Mouse (Mus musculus) testis, adult 2 months (tissue): ENCODE measurements around the gene Ntn4. TPM values are rescaled to one million over a fixed set of nuclear protein-coding genes. Genes with fewer than 3 reads are reported as not detected.
A peak's percentile ranks its signal among the peaks of the same experiment; 100 is the strongest.

Source experiments
- H3K27ac ChIP-seq: fragments of 200-500 bp; 2 replicates; pipeline ENCODE4 v1.5.1; 2012; ENCODE audit warnings: low read depth, low read length; ENCODE audit not compliant: control insufficient read depth, insufficient read depth
- H3K27me3 ChIP-seq: fragments of 200-500 bp; 2 replicates; pipeline ENCODE4 v1.6.1; 2012; ENCODE audit warnings: mild to moderate bottlenecking, low read length, moderate library complexity; ENCODE audit not compliant: control insufficient read depth, insufficient read depth
- H3K36me3 ChIP-seq: fragments of 200-500 bp; 2 replicates; pipeline ENCODE4 v1.6.1; 2012; ENCODE audit warnings: mild to moderate bottlenecking, low read length; ENCODE audit not compliant: control insufficient read depth, insufficient read depth
- H3K4me1 ChIP-seq: fragments of 200-500 bp; 2 replicates; pipeline ENCODE4 v1.6.1; 2012; ENCODE audit warnings: low read length; ENCODE audit not compliant: control insufficient read depth, insufficient read depth
- H3K4me3 ChIP-seq: fragments of 200-500 bp; 2 replicates; pipeline ENCODE4 v1.5.1; 2012; ENCODE audit warnings: low read depth, mild to moderate bottlenecking, low read length, moderate library complexity, mixed read lengths; ENCODE audit not compliant: control insufficient read depth
- CTCF ChIP-seq: fragments of 200-500 bp; IDR thresholded peaks from 2 replicates; pipeline ENCODE4 v1.5.1; 2012; ENCODE audit warnings: low read depth, mild to moderate bottlenecking, inconsistent platforms, low read length, moderate library complexity; ENCODE audit not compliant: control insufficient read depth, insufficient read depth, insufficient replicate concordance
- POLR2A ChIP-seq: fragments of 200-500 bp; IDR thresholded peaks from 2 replicates; pipeline ENCODE4 v1.6.1; 2012; ENCODE audit warnings: low read depth, mild to moderate bottlenecking, inconsistent platforms, low read length, moderate library complexity; ENCODE audit not compliant: control insufficient read depth
- polyA plus RNA-seq: library from polyadenylated mRNA; depleted of rRNA; stranded (reverse); fragments of >200 nt; gene quantifications from 2 replicates; pipeline ENCODE4 v1.2.3, GENCODE M21; 2012

The Ntn4 gene
- polyA plus RNA-seq, 1 experiment, result 3.2 TPM

DNA sequence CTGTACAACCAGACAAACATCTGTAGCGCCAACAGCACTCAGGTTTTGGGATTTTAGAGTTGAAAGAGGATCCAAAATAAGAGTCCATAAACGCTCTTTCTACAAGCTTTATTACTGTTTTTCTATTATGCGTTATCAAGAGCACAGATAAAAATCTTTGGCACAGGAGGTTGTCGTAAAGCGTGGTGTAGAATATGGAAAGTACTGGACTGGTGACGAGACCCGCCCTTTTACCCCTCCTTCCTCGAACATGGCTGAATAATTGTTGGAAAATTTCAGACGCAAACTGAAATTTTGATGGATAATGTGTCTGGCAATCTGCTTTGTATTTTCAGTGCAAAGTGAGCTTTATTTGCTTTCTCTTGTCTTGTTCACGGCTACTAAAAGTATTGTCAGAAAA, 16.3 kb upstream of the Ntn4 start:
- no peak overlapping the region for H3K27ac ChIP-seq
- no peak overlapping the region for H3K4me3 ChIP-seq
- H3K36me3 ChIP-seq, result no peaks in the 10 kb centered on the region
- H3K4me1 ChIP-seq, result no peaks in the 10 kb centered on the region
- no peak for TF ChIP-seq POLR2A
- TF ChIP-seq CTCF, result no peak
- H3K27me3 ChIP-seq, result no peaks in the 10 kb centered on the region

DNA sequence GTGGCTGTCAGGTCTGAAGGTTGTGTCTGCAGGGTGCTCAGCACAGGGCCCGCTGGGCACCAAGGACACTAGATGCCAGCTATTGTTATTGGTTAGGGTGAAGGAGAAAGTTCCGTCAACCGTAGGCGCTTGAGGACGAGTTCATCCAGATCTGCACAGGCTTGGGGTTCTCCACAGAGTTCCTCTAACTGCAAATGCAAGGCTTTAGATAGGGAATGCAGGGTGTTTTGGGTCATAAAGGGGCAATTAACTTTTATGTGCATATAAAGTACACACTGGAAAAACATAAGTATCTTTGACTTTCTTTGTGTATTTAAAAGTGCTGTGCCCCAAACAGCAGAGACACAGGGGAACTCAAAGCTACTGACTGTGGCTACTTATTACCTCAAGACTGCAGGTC, 10.2 kb upstream of the Ntn4 start:
- Histone ChIP-seq H3K4me1 (no peaks in the 10 kb centered on the region), H3K36me3 (no peaks in the 10 kb centered on the region), H3K27me3 (no peaks in the 10 kb centered on the region), H3K27ac (no peak overlapping the region), H3K4me3 (no peak overlapping the region)
- TF ChIP-seq CTCF (no peak), POLR2A (no peak)

DNA sequence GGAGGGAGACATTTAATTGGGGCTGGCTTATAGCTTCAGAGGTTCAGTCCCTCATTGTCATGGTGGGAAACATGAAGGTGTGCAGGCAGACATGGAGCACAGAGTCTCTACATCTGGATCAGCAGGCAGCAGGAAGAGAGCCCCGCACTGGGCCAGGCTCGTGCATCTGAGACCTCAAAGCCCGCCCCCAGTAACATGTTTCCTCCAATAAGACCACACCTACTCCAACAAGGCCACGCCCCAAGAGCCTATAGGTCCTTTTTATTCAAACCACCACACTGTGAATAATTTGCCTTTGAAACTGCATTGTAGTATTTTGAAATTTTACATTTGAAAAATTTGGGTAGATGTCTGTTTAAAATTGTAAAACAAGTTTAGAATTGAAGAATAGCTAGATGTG, 8.4 kb upstream of the Ntn4 start:
- no peak for TF ChIP-seq CTCF
- no peak for TF ChIP-seq POLR2A
- no peaks in the 10 kb centered on the region for H3K4me1 ChIP-seq
- H3K27ac ChIP-seq, result no peak overlapping the region
- H3K36me3 ChIP-seq, result no peaks in the 10 kb centered on the region
- H3K4me3 ChIP-seq, result no peak overlapping the region
- H3K27me3 ChIP-seq, result no peaks in the 10 kb centered on the region

DNA sequence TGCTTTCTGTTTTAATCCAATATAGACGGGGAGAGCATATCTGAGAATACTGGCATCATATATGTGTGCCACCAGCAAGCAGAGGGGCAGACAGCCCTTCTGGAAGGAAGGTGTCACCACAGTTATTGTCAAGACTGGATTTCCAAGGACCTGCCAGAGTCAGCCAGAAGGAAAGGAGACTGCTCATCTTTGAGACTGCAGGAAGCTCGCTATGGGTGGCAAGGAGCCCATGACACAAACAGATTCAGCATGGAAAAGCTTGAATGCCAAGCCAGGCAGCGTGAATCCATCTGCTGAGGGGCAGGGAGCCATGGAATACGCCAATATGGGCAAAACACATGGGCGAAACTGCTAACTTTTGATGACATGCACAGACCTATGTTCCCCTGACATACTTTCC, 6.9 kb upstream of the Ntn4 start:
- H3K27ac ChIP-seq, result no peak overlapping the region
- TF ChIP-seq CTCF (no peak), POLR2A (no peak)
- H3K4me1 ChIP-seq, result no peaks in the 10 kb centered on the region
- H3K36me3 ChIP-seq, result no peaks in the 10 kb centered on the region
- H3K4me3 ChIP-seq, result no peak overlapping the region
- no peaks in the 10 kb centered on the region for H3K27me3 ChIP-seq

DNA sequence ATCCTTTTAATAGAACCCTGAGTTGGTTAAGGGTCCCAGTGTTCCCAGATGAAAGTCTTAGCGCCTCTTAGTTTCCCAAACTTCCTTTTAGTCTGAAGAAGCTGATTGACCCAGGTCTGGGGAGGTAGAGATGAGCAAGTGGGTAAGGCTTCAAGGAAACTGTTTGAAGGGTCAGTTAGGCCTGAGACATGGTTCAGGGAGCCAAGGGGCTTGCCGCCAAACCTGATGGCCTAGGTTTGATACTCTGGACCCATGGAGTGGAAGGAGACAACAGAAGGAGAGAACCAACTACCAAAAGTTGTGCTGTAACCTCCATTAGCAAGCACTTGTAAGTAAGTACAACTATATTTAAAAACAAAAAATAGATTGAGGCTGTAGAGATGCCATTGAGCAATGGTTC, 6.5 kb upstream of the Ntn4 start:
- no peak overlapping the region for H3K4me3 ChIP-seq
- TF ChIP-seq POLR2A (no peak), CTCF (no peak)
- H3K4me1 ChIP-seq, result no peaks in the 10 kb centered on the region
- no peak overlapping the region for H3K27ac ChIP-seq
- no peaks in the 10 kb centered on the region for H3K27me3 ChIP-seq
- no peaks in the 10 kb centered on the region for H3K36me3 ChIP-seq

DNA sequence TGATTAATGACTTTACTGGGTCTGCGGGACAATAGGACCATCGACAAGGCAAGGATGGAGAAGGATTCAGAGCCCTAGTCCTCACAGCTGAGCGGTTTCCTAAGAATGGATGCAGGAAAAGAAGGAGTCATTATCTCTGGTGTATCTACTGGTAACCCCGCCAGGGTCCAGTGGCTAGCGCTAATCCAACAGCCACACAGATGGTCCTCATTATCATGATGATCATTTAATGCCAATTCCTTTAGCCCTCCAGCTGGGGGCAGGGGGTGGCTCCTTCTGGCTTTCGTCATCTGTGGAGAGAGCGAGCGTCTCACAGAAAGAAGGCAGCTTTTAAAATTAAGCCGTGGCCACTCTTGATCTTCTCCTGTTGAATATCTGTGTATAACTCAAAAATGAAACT, 4.5 kb upstream of the Ntn4 start:
- TF ChIP-seq POLR2A (no peak), CTCF (no peak)
- H3K4me3 ChIP-seq, result no peak overlapping the region
- H3K27ac ChIP-seq, result no peak overlapping the region
- H3K36me3 ChIP-seq, result no peaks in the 10 kb centered on the region
- H3K27me3 ChIP-seq, result no peaks in the 10 kb centered on the region
- H3K4me1 ChIP-seq, result peaks cover 2% of the 10 kb centered on the region

DNA sequence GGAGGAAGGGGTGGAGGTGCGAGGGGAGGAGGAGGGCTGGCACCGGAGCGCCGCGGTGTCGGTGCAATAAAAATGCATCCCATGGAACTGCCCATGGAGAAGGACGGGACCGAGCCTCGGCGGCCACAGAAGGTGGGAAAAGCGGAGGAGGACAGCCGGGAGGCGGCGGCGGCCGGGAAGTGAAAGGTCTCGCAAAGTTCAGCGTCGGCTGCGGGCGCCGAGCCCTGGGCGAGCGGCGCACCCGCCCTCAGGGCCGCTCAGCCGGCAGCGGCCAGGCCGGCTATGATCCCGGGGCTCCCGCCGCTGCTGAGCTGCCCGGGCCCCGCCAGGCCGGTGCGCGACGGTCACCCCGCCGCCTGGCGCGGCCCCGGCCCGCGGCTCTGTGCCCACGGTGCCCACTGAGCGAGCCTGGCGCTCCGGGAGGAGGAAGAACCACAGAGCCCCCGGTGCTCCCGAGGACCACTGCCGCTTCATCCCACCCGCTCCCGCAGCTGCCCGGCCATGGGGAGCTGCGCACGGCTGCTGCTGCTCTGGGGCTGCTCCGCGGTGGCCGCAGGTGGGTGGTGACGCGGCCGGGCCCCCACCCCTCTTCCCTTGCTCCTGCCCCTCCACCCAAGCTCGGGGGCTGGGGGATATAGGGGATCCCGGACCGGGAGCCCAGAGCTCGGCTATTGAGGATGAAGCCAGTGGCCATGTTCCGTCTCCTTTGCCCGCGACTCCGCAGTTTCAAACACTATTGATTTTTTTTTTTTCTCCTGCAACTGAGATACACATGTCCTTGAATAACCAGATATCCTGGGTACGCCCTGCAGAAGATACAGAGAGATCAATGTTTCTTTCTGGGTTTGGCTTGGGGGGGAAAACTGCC, 706 bp downstream of the Ntn4 start:
- peak overlapping the region; percentile 72 for H3K4me3 ChIP-seq
- no peaks in the 10 kb centered on the region for H3K36me3 ChIP-seq
- H3K27me3 ChIP-seq, result peaks cover 5% of the 10 kb centered on the region; the same call in 1 of the 2 replicates
- peaks cover 8% of the 10 kb centered on the region for H3K4me1 ChIP-seq
- TF ChIP-seq POLR2A, result no peak
- TF ChIP-seq CTCF, result no peak
- H3K27ac ChIP-seq, result peak overlapping the region; percentile 82
